Mouse (Mus musculus): ENCODE data around the gene Ptma.

GRCm38 (mm10) chr1:86507866-86508265, 18.7 kb upstream of the Ptma start:
- TF ChIP-seq POLR2A (IDR thresholded peaks at IDR 0.05; ENCODE audit: low read depth, low read length) (no peak), CTCF (IDR thresholded peaks at IDR 0.05; ENCODE audit: extremely low read depth, insufficient read depth, insufficient read length, insufficient replicate concordance) (no peak)
